Mouse (Mus musculus): ENCODE measurements around the gene Gm33815. TPM values are rescaled to one million over a fixed set of nuclear protein-coding genes. Genes with fewer than 3 reads are reported as not detected.
"Not testable (repeated sequence)": the region's sequence is repeated elsewhere in the genome, so short reads cannot be mapped to it uniquely, and the experiment has no call there.

The Gm33815 gene
- total RNA-seq (2012; rRNA removed) = not detected in 2 replicates

- H3K9ac ChIP-seq (ENCODE audit: insufficient read depth, low read depth, low read length, poor library complexity, severe bottlenecking); H3K4me1 ChIP-seq (ENCODE audit: control insufficient read depth in 2 of 2, insufficient read depth in 2 of 2, low read length in 2 of 2, poor library complexity in 1 of 2); H3K27ac ChIP-seq (ENCODE audit: insufficient read depth, low read depth, low read length, poor library complexity, severe bottlenecking); H3K9me3 ChIP-seq (ENCODE audit: control insufficient read depth, insufficient read depth, low read depth, low read length); H3K4me3 ChIP-seq (ENCODE audit: insufficient read depth in 1 of 2, low read depth in 1 of 2, low read length in 2 of 2, poor library complexity in 1 of 2, severe bottlenecking in 1 of 2); in situ Hi-C loops (cut with MboI; ENCODE audit: low sequenced_read_pairs in 2 of 2, unreplicated experiment in 2 of 2); DNase-seq (ENCODE audit: low read depth, low spot score); H3K36me3 ChIP-seq (ENCODE audit: control insufficient read depth, insufficient read depth, low read length, poor library complexity, severe bottlenecking): not testable (repeated sequence)
Observed at GRCm38 (mm10) chrY:69320832-69321231, at the start of gene Gm33815. Gene Gm33815, plus strand, starts transcription at chrY:69321132.
